Mouse (Mus musculus) small intestine, adult 2 months (tissue): ENCODE measurements at regions not wholly inside any gene's neighbourhood (a gene's known extent, or its start where the extent isn't known, plus 50 kb on each side); places are given as distances from the start of the nearest gene placed in this dataset.
"Not testable (repeated sequence)": the region's sequence is repeated elsewhere in the genome, so short reads cannot be mapped to it uniquely, and the experiment has no call there.

ENCODE experiments used
- H3K27ac ChIP-seq: fragments of 200-500 bp; 2 replicates; pipeline ENCODE4 v1.5.1; 2012; ENCODE audit warnings: low read depth, low read length, control low read depth, inconsistent platforms; ENCODE audit not compliant: insufficient read depth
- H3K27me3 ChIP-seq: fragments of 200-500 bp; 2 replicates; pipeline ENCODE4 v1.6.1; 2012; ENCODE audit warnings: mild to moderate bottlenecking, moderate library complexity, low read length, inconsistent platforms; ENCODE audit not compliant: control insufficient read depth, insufficient read depth
- H3K36me3 ChIP-seq: fragments of 200-500 bp; 2 replicates; pipeline ENCODE4 v1.6.1; 2012; ENCODE audit warnings: mild to moderate bottlenecking, low read length, control low read depth, inconsistent platforms; ENCODE audit not compliant: control insufficient read depth, insufficient read depth
- H3K4me1 ChIP-seq: fragments of 200-500 bp; 2 replicates; pipeline ENCODE4 v1.6.1; 2012; ENCODE audit warnings: low read length, inconsistent platforms, mixed read lengths; ENCODE audit not compliant: control insufficient read depth, insufficient read depth, insufficient read length
- H3K4me3 ChIP-seq: fragments of 200-500 bp; 2 replicates; pipeline ENCODE4 v1.5.1; 2012; ENCODE audit warnings: low read depth, mild to moderate bottlenecking, control low read depth, inconsistent platforms, low read length, moderate library complexity
- CTCF ChIP-seq: fragments of 200-500 bp; IDR thresholded peaks from 2 replicates; pipeline ENCODE4 v1.5.1; 2012; ENCODE audit warnings: low read depth, mild to moderate bottlenecking, control low read depth, inconsistent platforms, low read length, moderate library complexity, mixed read lengths; ENCODE audit not compliant: insufficient replicate concordance, insufficient read length; ENCODE audit errors: extremely low read depth
- POLR2A ChIP-seq: fragments of 200-500 bp; IDR thresholded peaks from 2 replicates; pipeline ENCODE4 v1.6.1; 2012; ENCODE audit warnings: low read depth, mild to moderate bottlenecking, control low read depth, inconsistent platforms, low read length, moderate library complexity
- WGBS: fragments of 180-500 bp; shearing (Covaris S2); methylation state at CpG from one replicate; pipeline ENCODE4 v1.1.7; 2018; 5-methylcytosine and 5-hydroxymethylcytosine counted together

GRCm38 (mm10) chr6:99904607-99905006 lies 178.4 kb upstream of the Prok2 start:
- Histone ChIP-seq H3K27ac (no peak overlapping the region), H3K36me3 (no peaks in the 10 kb centered on the region), H3K27me3 (no peaks in the 10 kb centered on the region), H3K4me1 (no peaks in the 10 kb centered on the region), H3K4me3 (no peak overlapping the region)
- 69% methylated on average over 4 of the region's 4 CpGs for WGBS
- TF ChIP-seq POLR2A (no peak), CTCF (no peak)

GRCm38 (mm10) chr6:99904044-99904443 lies 177.9 kb upstream of the Prok2 start:
- not testable (repeated sequence) for H3K4me1 ChIP-seq, H3K4me3 ChIP-seq, H3K36me3 ChIP-seq, H3K27me3 ChIP-seq, H3K27ac ChIP-seq
- peak; percentile 30; the same call in 1 of the 2 replicates for TF ChIP-seq CTCF

GRCm38 (mm10) chr6:99901564-99901963 lies 175.4 kb upstream of the Prok2 start:
- 82% methylated on average over 3 of the region's 3 CpGs for WGBS
- TF ChIP-seq POLR2A = no peak
- TF ChIP-seq CTCF = no peak
- Histone ChIP-seq H3K36me3 (no peaks in the 10 kb centered on the region), H3K4me3 (no peak overlapping the region), H3K27ac (no peak overlapping the region), H3K4me1 (no peaks in the 10 kb centered on the region), H3K27me3 (no peaks in the 10 kb centered on the region)

GRCm38 (mm10) chr6:99901146-99901545 lies 175.0 kb upstream of the Prok2 start:
- H3K4me3 ChIP-seq = no peak overlapping the region
- H3K4me1 ChIP-seq = no peaks in the 10 kb centered on the region
- 85% methylated on average over 5 of the region's 5 CpGs for WGBS
- TF ChIP-seq CTCF (no peak), POLR2A (no peak)
- H3K27ac ChIP-seq = no peak overlapping the region
- H3K36me3 ChIP-seq = no peaks in the 10 kb centered on the region
- no peaks in the 10 kb centered on the region for H3K27me3 ChIP-seq

GRCm38 (mm10) chr6:99899704-99900103 lies 173.5 kb upstream of the Prok2 start:
- H3K36me3 ChIP-seq = no peaks in the 10 kb centered on the region
- H3K27ac ChIP-seq = no peak overlapping the region
- no peaks in the 10 kb centered on the region for H3K27me3 ChIP-seq
- WGBS = 89% methylated on average over 14 of the region's 14 CpGs
- no peak for TF ChIP-seq CTCF
- TF ChIP-seq POLR2A = no peak
- no peaks in the 10 kb centered on the region for H3K4me1 ChIP-seq
- no peak overlapping the region for H3K4me3 ChIP-seq

- Histone ChIP-seq H3K4me1 (no peaks in the 10 kb centered on the region), H3K4me3 (no peak overlapping the region), H3K36me3 (no peaks in the 10 kb centered on the region), H3K27ac (no peak overlapping the region), H3K27me3 (no peaks in the 10 kb centered on the region)
- 33% methylated on average over 2 of the region's 2 CpGs for WGBS
- TF ChIP-seq POLR2A (no peak), CTCF (no peak)
Observed at GRCm38 (mm10) chr6:99898077-99898476, 171.9 kb upstream of the Prok2 start.

GRCm38 (mm10) chr6:99895558-99895957 lies 169.4 kb upstream of the Prok2 start:
- no peaks in the 10 kb centered on the region for H3K4me1 ChIP-seq
- WGBS = 92% methylated on average over 4 of the region's 4 CpGs
- no peak overlapping the region for H3K27ac ChIP-seq
- H3K36me3 ChIP-seq = no peaks in the 10 kb centered on the region
- TF ChIP-seq POLR2A (no peak), CTCF (no peak)
- no peaks in the 10 kb centered on the region for H3K27me3 ChIP-seq
- H3K4me3 ChIP-seq = no peak overlapping the region

- Histone ChIP-seq H3K4me1 (no peaks in the 10 kb centered on the region), H3K4me3 (no peak overlapping the region), H3K27ac (no peak overlapping the region), H3K36me3 (no peaks in the 10 kb centered on the region), H3K27me3 (no peaks in the 10 kb centered on the region)
- TF ChIP-seq CTCF (no peak), POLR2A (no peak)
- 17% methylated on average over 4 of the region's 4 CpGs for WGBS
Observed at GRCm38 (mm10) chr6:99893936-99894335, 167.7 kb upstream of the Prok2 start.
